Mouse (Mus musculus): ENCODE data around the gene Ralbp1. TPM values are rescaled to one million over a fixed set of nuclear protein-coding genes. Genes with fewer than 3 reads are reported as not detected.

Gene Ralbp1
- polyA plus RNA-seq, 1 experiment from 2014 or later, result 47.8 TPM

DNA sequence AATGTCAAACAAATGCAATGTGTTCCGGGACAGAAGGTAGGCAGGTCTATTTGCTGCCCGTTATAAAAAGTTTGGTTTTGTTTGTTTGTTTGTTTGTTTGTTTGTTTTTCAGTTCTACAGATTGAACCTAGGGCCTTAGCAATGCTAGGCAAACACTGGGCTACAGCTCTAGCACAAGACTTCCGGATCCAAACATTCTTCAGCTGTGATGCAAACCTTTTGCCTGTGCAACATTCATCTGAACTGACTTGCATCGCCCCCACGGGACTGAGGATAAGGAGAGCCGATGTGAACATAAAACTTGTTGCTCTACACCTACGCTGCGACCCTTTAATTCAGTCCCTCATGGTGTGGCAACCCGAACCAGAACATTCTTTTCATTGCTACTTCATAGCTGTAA lies 973 bp upstream of the Ralbp1 start:
- DNase-seq (ENCODE audit: low spot score) (no peak), ATAC-seq (replicated peaks; ENCODE audit: insufficient number of reproducible peaks, low FRiP score, low TSS enrichment, low read depth) (no peak)
- no peak overlapping the region; the same call in 1 of the 2 replicates for H3K9ac ChIP-seq (replicated peaks; ENCODE audit: low read length)
- no peaks in the 10 kb centered on the region for H3K27me3 ChIP-seq (ENCODE audit: control insufficient read depth, insufficient read depth, low read length)
- no peaks in the 10 kb centered on the region for H3K4me1 ChIP-seq (ENCODE audit: control insufficient read depth, insufficient read depth, low read length)
- H3K4me2 ChIP-seq (ENCODE audit: low read depth, low read length), result no peak overlapping the region
- H3K4me3 ChIP-seq (ENCODE audit: low read depth, low read length), result no peak overlapping the region
- H3K9me3 ChIP-seq (replicated peaks; ENCODE audit: control insufficient read depth, low read length), result no peaks in the 10 kb centered on the region
- H3K27ac ChIP-seq (replicated peaks; ENCODE audit: low read depth, low read length), result no peak overlapping the region
- 77% methylated on average over 9 of the region's 9 CpGs for WGBS
- no peaks in the 10 kb centered on the region for H3K36me3 ChIP-seq (replicated peaks; ENCODE audit: control insufficient read depth, insufficient read depth, low read depth, low read length)

DNA sequence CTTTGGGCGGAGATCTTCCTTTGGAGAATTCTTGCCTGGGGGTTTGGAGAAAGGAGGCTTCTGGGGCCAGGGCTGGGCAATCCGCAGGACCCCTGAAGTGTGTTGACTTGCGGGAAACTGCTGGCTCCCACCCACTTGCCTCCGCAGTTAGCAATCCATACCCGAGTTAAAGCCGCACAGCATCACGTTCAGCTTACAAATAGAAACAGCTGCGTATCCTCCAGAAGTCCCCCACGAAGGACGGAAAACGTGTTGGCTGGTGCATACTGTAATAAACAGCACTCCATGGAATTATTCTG lies 251 bp downstream of the Ralbp1 start:
- Histone ChIP-seq H3K4me2 (ENCODE audit: low read depth, low read length) (peak overlapping the region; percentile 78), H3K27ac (replicated peaks; ENCODE audit: low read depth, low read length) (peak overlapping the region; percentile 77), H3K36me3 (replicated peaks; ENCODE audit: control insufficient read depth, insufficient read depth, low read depth, low read length) (no peaks in the 10 kb centered on the region), H3K9ac (replicated peaks; ENCODE audit: low read length) (peak overlapping the region; percentile 72), H3K4me3 (ENCODE audit: low read depth, low read length) (peak overlapping the region; percentile 79), H3K4me1 (ENCODE audit: control insufficient read depth, insufficient read depth, low read length) (no peaks in the 10 kb centered on the region), H3K27me3 (ENCODE audit: control insufficient read depth, insufficient read depth, low read length) (no peaks in the 10 kb centered on the region), H3K9me3 (replicated peaks; ENCODE audit: control insufficient read depth, low read length) (no peaks in the 10 kb centered on the region)
- ATAC-seq (replicated peaks; ENCODE audit: insufficient number of reproducible peaks, low FRiP score, low TSS enrichment, low read depth) (no peak), DNase-seq (ENCODE audit: low spot score) (no peak)
- under 1% methylated on average over 11 of the region's 11 CpGs for WGBS

DNA sequence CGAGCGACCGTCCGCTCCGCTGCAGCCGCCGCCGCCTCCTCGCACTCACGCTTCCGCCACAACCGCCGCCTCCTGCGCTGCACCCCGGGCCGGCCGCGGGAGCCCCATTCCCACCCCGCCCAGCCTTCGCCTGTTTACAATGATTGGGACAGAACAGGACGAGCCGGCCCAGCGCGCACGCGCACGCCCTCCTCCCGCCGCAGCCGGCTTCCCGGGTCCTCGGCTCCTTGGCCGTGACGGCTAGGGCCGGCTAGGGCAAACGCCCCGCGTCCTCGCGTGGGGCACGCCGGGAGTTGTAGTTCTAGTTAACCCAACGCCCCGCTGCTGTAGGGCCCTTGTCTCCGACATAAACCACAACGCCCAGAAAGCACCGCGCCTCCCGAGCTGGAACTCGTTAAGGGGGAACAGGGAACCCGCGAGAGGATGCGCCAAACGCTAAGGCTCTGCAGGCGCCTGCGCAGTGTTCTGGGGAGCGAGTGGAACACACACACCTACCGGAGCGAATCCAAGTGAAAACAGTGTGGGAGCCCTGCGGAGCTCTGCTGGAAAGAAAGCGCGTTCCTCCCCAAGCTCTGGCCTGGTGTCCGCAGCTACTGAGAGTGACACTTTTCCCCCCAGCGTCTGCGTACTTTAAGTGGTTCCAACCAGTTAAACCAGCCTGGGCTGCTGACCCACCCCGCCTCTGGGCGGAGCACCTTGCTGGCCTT lies 754 bp downstream of the Ralbp1 start:
- peak; percentile 100 for DNase-seq (ENCODE audit: low spot score)
- Histone ChIP-seq H3K4me3 (ENCODE audit: low read depth, low read length) (peak overlapping the region; percentile 79), H3K36me3 (replicated peaks; ENCODE audit: control insufficient read depth, insufficient read depth, low read depth, low read length) (no peaks in the 10 kb centered on the region), H3K4me2 (ENCODE audit: low read depth, low read length) (peak overlapping the region; percentile 95), H3K27me3 (ENCODE audit: control insufficient read depth, insufficient read depth, low read length) (no peaks in the 10 kb centered on the region), H3K9me3 (replicated peaks; ENCODE audit: control insufficient read depth, low read length) (no peaks in the 10 kb centered on the region), H3K4me1 (ENCODE audit: control insufficient read depth, insufficient read depth, low read length) (no peaks in the 10 kb centered on the region), H3K27ac (replicated peaks; ENCODE audit: low read depth, low read length) (peak overlapping the region; percentile 79), H3K9ac (replicated peaks; ENCODE audit: low read length) (peak overlapping the region; percentile 82)
- WGBS, result under 1% methylated on average over 60 of the region's 67 CpGs
- peak; percentile 100 for ATAC-seq (replicated peaks; ENCODE audit: insufficient number of reproducible peaks, low FRiP score, low TSS enrichment, low read depth)

DNA sequence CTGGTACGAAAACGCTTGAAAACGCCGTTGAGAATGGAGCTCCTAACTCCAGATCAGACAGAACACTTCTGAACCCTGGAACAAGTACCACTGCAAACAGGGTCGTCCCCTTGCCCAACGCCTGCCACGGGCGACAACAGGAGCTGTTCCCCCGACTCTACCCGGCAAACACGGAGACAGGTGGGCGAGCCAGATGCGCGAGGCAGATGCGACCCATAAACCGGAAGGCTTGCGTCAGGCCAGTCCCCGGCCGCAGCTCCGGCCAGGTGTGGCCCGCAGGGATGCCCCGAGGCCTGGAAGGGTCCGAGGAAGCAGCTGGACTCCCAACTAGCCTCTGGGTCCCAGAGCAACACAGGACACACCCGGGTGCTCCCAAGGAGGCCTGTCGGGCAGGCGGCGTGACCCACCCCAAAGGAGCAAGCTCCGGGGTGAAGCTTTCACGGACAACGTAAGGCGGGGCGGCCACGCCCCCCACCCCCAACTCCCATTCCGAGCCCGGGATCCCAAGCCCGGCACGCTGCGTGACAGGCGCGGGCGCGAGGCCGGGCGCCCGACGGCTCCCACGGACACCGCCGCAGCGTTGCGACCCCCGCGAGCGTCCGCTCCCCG lies 1.4 kb downstream of the Ralbp1 start:
- H3K4me2 ChIP-seq (ENCODE audit: low read depth, low read length), result peak overlapping the region; percentile 95
- ATAC-seq (replicated peaks; ENCODE audit: insufficient number of reproducible peaks, low FRiP score, low TSS enrichment, low read depth), result peak; percentile 19
- H3K9me3 ChIP-seq (replicated peaks; ENCODE audit: control insufficient read depth, low read length), result no peaks in the 10 kb centered on the region
- no peaks in the 10 kb centered on the region for H3K36me3 ChIP-seq (replicated peaks; ENCODE audit: control insufficient read depth, insufficient read depth, low read depth, low read length)
- DNase-seq (ENCODE audit: low spot score), result peak; percentile 53
- peak overlapping the region; percentile 82 for H3K9ac ChIP-seq (replicated peaks; ENCODE audit: low read length)
- H3K27me3 ChIP-seq (ENCODE audit: control insufficient read depth, insufficient read depth, low read length), result no peaks in the 10 kb centered on the region
- peak overlapping the region; percentile 79 for H3K27ac ChIP-seq (replicated peaks; ENCODE audit: low read depth, low read length)
- peak overlapping the region; percentile 79 for H3K4me3 ChIP-seq (ENCODE audit: low read depth, low read length)
- no peaks in the 10 kb centered on the region for H3K4me1 ChIP-seq (ENCODE audit: control insufficient read depth, insufficient read depth, low read length)
- under 1% methylated on average over 47 of the region's 56 CpGs for WGBS

DNA sequence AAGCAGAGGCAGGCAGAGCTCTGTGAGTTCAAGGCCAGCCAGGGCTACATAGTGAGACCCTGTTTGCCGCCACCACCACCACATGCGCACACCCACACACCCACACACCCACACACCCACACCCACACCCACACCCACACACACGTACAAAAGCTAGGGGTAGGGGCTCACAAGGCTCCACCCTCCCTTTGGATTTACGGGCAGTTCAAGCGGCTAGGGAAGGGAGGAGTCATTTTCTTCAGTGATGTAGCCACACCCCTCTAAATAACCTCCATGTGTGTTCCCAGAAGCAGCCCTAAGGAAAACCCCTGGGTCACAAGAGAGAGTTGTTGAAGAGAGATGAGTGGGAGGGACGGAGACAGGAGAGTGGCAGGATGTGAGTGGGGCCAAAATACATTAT lies 8.6 kb downstream of the Ralbp1 start:
- H3K4me2 ChIP-seq (ENCODE audit: low read depth, low read length), result no peak overlapping the region
- DNase-seq (ENCODE audit: low spot score) (peak; percentile 8), ATAC-seq (replicated peaks; ENCODE audit: insufficient number of reproducible peaks, low FRiP score, low TSS enrichment, low read depth) (0 out of 2 replicates have a peak, but pooled peaks have one; percentile 39)
- H3K27ac ChIP-seq (replicated peaks; ENCODE audit: low read depth, low read length), result no peak overlapping the region
- peaks cover under 1% of the 10 kb centered on the region for H3K4me1 ChIP-seq (ENCODE audit: control insufficient read depth, insufficient read depth, low read length)
- 57% methylated on average over 6 of the region's 6 CpGs for WGBS
- no peak overlapping the region for H3K9ac ChIP-seq (replicated peaks; ENCODE audit: low read length)
- no peaks in the 10 kb centered on the region for H3K36me3 ChIP-seq (replicated peaks; ENCODE audit: control insufficient read depth, insufficient read depth, low read depth, low read length)
- H3K9me3 ChIP-seq (replicated peaks; ENCODE audit: control insufficient read depth, low read length), result no peaks in the 10 kb centered on the region
- H3K4me3 ChIP-seq (ENCODE audit: low read depth, low read length), result no peak overlapping the region
- no peaks in the 10 kb centered on the region for H3K27me3 ChIP-seq (ENCODE audit: control insufficient read depth, insufficient read depth, low read length)

DNA sequence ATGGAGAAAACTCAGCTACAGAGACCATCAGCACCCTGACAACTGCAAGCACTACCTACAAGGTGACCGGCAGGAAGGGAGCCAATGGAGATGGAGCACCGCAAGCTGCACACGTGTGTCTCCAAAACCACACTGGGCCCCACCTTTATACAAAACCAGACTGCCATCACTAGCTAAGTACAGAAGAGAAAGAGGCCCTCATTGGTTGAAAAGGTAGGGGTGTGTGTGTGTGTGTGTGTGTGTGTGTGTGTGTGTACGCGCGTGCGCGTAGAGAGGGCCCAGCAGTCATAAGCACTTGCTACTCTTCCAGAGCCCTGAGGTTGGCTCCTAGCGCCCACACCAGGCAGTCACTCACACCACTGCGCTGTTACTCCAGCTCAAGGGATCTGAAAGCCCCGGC lies 11.8 kb downstream of the Ralbp1 start:
- H3K4me1 ChIP-seq (ENCODE audit: control insufficient read depth, insufficient read depth, low read length), result peaks cover 2% of the 10 kb centered on the region
- WGBS, result 88% methylated on average over 11 of the region's 11 CpGs
- no peaks in the 10 kb centered on the region for H3K9me3 ChIP-seq (replicated peaks; ENCODE audit: control insufficient read depth, low read length)
- no peak overlapping the region for H3K4me3 ChIP-seq (ENCODE audit: low read depth, low read length)
- H3K4me2 ChIP-seq (ENCODE audit: low read depth, low read length), result no peak overlapping the region
- no peak overlapping the region for H3K27ac ChIP-seq (replicated peaks; ENCODE audit: low read depth, low read length)
- no peaks in the 10 kb centered on the region for H3K27me3 ChIP-seq (ENCODE audit: control insufficient read depth, insufficient read depth, low read length)
- H3K9ac ChIP-seq (replicated peaks; ENCODE audit: low read length), result no peak overlapping the region
- DNase-seq (ENCODE audit: low spot score), result no peak
- no peaks in the 10 kb centered on the region for H3K36me3 ChIP-seq (replicated peaks; ENCODE audit: control insufficient read depth, insufficient read depth, low read depth, low read length)
- ATAC-seq (replicated peaks; ENCODE audit: insufficient number of reproducible peaks, low FRiP score, low TSS enrichment, low read depth), result no peak

DNA sequence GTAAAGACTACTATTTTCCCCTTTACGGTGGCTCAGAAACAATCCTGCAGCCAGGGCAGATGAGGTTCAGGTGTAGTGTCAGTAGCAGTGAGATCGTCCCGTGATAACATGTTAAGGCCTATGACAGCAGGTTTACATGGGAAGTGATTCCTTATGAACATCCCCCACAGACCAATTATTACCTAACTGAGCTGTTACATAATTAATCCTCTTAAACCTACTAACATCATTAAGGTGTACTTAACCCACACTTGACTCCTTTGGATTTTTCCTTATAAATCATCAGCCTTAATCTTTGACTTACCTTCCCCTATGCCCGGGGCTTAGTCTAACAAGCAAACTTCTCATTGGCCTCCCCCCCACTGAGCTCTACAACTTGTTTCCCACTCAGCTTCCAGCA lies 12.4 kb downstream of the Ralbp1 start:
- H3K36me3 ChIP-seq (replicated peaks; ENCODE audit: control insufficient read depth, insufficient read depth, low read depth, low read length), result no peaks in the 10 kb centered on the region
- ATAC-seq (replicated peaks; ENCODE audit: insufficient number of reproducible peaks, low FRiP score, low TSS enrichment, low read depth) (no peak), DNase-seq (ENCODE audit: low spot score) (no peak)
- H3K9ac ChIP-seq (replicated peaks; ENCODE audit: low read length), result no peak overlapping the region
- no peaks in the 10 kb centered on the region for H3K9me3 ChIP-seq (replicated peaks; ENCODE audit: control insufficient read depth, low read length)
- H3K4me2 ChIP-seq (ENCODE audit: low read depth, low read length), result no peak overlapping the region
- H3K4me1 ChIP-seq (ENCODE audit: control insufficient read depth, insufficient read depth, low read length), result peaks cover 2% of the 10 kb centered on the region
- no peak overlapping the region for H3K4me3 ChIP-seq (ENCODE audit: low read depth, low read length)
- no peaks in the 10 kb centered on the region for H3K27me3 ChIP-seq (ENCODE audit: control insufficient read depth, insufficient read depth, low read length)
- WGBS, result 93% methylated on average over 4 of the region's 4 CpGs
- no peak overlapping the region for H3K27ac ChIP-seq (replicated peaks; ENCODE audit: low read depth, low read length)

DNA sequence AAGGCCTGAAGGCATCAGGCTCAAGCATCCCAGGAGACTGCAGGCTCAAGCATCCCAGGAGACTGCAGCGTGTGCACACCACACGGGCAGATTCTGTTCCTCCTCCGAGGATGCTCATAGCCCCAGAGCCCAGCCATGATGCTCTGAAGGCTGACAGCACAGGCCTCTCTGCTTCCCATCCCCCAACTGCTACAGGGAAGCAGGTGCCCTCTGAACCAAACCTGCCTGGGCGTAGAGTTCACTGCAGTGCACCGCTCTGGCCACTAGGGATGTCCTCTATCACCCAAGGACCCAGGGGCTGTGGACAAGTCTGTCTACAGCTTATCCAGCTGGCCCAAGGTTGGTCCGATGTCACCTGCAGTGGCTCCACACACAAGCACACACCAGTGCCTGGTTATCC lies 12.9 kb downstream of the Ralbp1 start:
- Histone ChIP-seq H3K36me3 (replicated peaks; ENCODE audit: control insufficient read depth, insufficient read depth, low read depth, low read length) (no peaks in the 10 kb centered on the region), H3K4me1 (ENCODE audit: control insufficient read depth, insufficient read depth, low read length) (peaks cover 2% of the 10 kb centered on the region), H3K9me3 (replicated peaks; ENCODE audit: control insufficient read depth, low read length) (no peaks in the 10 kb centered on the region), H3K27ac (replicated peaks; ENCODE audit: low read depth, low read length) (no peak overlapping the region; the same call in 1 of the 2 replicates), H3K4me2 (ENCODE audit: low read depth, low read length) (no peak overlapping the region), H3K9ac (replicated peaks; ENCODE audit: low read length) (no peak overlapping the region), H3K4me3 (ENCODE audit: low read depth, low read length) (no peak overlapping the region), H3K27me3 (ENCODE audit: control insufficient read depth, insufficient read depth, low read length) (no peaks in the 10 kb centered on the region)
- 41% methylated on average over 6 of the region's 6 CpGs for WGBS
- peak; percentile 58 for DNase-seq (ENCODE audit: low spot score)
- ATAC-seq (replicated peaks; ENCODE audit: insufficient number of reproducible peaks, low FRiP score, low TSS enrichment, low read depth), result no peak
